Mouse (Mus musculus) layer of hippocampus, adult 9-10 months (tissue): Measurements from ENCODE around the gene Rasgrp2.

Source experiments
- DNase-seq: peaks from one replicate; pipeline ENCODE4 v3.0.0; 2022; ENCODE audit warnings: low spot score

Rasgrp2 gene

GRCm38 (mm10) chr19:6428501-6429200 is 29.5 kb downstream of the Rasgrp2 start:
- no peak for DNase-seq

- no peak for DNase-seq
These were observed 43.9 kb downstream of the Rasgrp2 start for GRCm38 (mm10) chr19:6443016-6443415.

GRCm38 (mm10) chr19:6445761-6446423 is 46.8 kb downstream of the Rasgrp2 start:
- no peak for DNase-seq

GRCm38 (mm10) chr19:6446736-6447437 is 47.7 kb downstream of the Rasgrp2 start:
- DNase-seq: no peak

- no peak for DNase-seq
These were observed 49.6 kb downstream of the Rasgrp2 start for GRCm38 (mm10) chr19:6448752-6449151.

- DNase-seq: no peak
These were observed 50.7 kb downstream of the Rasgrp2 start for GRCm38 (mm10) chr19:6449841-6450240.

GRCm38 (mm10) chr19:6452030-6452494 is 52.9 kb downstream of the Rasgrp2 start:
- DNase-seq: peak; percentile 71

GRCm38 (mm10) chr19:6452672-6453310 is 53.7 kb downstream of the Rasgrp2 start:
- no peak for DNase-seq

- peak; percentile 36 for DNase-seq
These were observed 54.2 kb downstream of the Rasgrp2 start for GRCm38 (mm10) chr19:6453349-6453748.

GRCm38 (mm10) chr19:6454041-6454720 is 55.0 kb downstream of the Rasgrp2 start:
- DNase-seq: no peak

GRCm38 (mm10) chr19:6459504-6459903 is 60.4 kb downstream of the Rasgrp2 start:
- no peak for DNase-seq

- no peak for DNase-seq
These were observed 63.7 kb downstream of the Rasgrp2 start for GRCm38 (mm10) chr19:6462841-6463240.

- DNase-seq: peak; percentile 75
These were observed 65.3 kb downstream of the Rasgrp2 start for GRCm38 (mm10) chr19:6464306-6465071.
